Mouse (Mus musculus): ENCODE data around the gene Plekha5. TPM values are rescaled to one million over a fixed set of nuclear protein-coding genes. Genes with fewer than 3 reads are reported as not detected.

Plekha5 gene
- total and polyA plus RNA-seq, 2 experiments from 2014 or later: 15.9 to 32.0 TPM

DNA sequence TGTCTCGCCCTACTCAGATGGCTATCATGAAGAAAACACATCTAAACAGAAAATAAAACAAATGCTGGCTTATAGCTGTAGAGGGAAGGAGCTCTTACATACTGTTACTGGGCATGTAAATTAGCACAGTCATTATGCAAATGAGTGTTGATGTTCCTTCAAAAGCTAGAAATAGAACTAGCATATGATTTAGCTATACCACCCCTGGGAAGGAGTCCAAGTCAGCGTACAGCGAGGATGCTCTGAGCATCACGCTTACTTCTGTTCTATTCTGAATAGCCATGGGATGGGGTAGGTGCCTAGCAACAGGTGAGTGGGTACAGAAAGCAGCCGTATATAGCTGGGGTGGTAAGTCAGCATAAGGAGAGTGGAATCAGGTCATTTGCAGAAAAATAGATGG lies 55.1 kb downstream of the Plekha5 start:
- ATAC-seq: peak; percentile 89
- Histone ChIP-seq H3K27me3 (ENCODE audit: insufficient read depth, low read length) (no peaks in the 10 kb centered on the region), H3K4me2 (ENCODE audit: low read depth) (no peak overlapping the region), H3K36me3 (ENCODE audit: insufficient read depth) (no peaks in the 10 kb centered on the region), H3K4me3 (ENCODE audit: low read depth, low read length) (no peak overlapping the region), H3K27ac (ENCODE audit: low read depth, low read length) (no peak overlapping the region), H3K9me3 (ENCODE audit: low read length) (no peaks in the 10 kb centered on the region), H3K4me1 (ENCODE audit: insufficient read depth) (peaks cover 13% of the 10 kb centered on the region), H3K9ac (no peak overlapping the region)
- no peak for TF ChIP-seq CTCF (IDR thresholded peaks at IDR 0.05; ENCODE audit: low read depth)
- DNase-seq: peak; percentile 82
- 30% methylated on average over 5 of the region's 5 CpGs for WGBS

DNA sequence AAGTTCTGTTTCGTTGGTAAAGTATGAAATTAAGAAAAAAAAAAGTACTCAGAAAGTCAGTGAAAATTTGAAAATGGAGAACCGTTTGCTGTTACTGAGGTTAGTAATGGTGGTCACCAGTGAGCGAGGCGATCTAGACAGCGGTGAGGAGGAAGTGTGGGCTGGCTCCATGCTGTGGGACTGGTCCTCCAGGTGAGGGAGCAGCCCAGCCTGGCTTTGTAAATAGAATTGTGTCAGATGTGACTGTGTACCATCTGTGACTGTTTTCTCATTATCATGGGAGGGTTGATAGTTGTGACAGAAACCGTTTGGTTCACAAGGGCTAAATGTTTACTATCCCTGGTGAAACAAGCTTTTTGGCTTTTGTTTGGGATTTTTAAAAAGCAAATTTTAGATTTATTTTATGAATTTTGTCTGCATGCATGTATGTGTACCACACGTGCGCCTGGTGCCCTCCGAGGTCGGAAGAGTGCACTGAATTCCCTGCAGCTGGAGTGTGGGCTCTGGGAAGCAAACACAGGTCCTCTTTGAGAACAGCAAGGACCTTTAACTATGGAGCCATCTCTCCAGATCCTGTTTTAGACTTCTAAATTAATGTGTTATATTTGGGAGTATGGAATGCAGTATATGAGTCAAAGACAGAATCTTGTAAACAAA lies 56.7 kb downstream of the Plekha5 start:
- Histone ChIP-seq H3K4me2 (ENCODE audit: low read depth) (no peak overlapping the region), H3K4me1 (ENCODE audit: insufficient read depth) (peaks cover 13% of the 10 kb centered on the region), H3K36me3 (ENCODE audit: insufficient read depth) (no peaks in the 10 kb centered on the region), H3K4me3 (ENCODE audit: low read depth, low read length) (no peak overlapping the region), H3K27ac (ENCODE audit: low read depth, low read length) (no peak overlapping the region), H3K9ac (no peak overlapping the region), H3K9me3 (ENCODE audit: low read length) (no peaks in the 10 kb centered on the region), H3K27me3 (ENCODE audit: insufficient read depth, low read length) (no peaks in the 10 kb centered on the region)
- DNase-seq: no peak
- 84% methylated on average over 10 of the region's 10 CpGs for WGBS
- TF ChIP-seq CTCF (IDR thresholded peaks at IDR 0.05; ENCODE audit: low read depth): no peak
- no peak for ATAC-seq

DNA sequence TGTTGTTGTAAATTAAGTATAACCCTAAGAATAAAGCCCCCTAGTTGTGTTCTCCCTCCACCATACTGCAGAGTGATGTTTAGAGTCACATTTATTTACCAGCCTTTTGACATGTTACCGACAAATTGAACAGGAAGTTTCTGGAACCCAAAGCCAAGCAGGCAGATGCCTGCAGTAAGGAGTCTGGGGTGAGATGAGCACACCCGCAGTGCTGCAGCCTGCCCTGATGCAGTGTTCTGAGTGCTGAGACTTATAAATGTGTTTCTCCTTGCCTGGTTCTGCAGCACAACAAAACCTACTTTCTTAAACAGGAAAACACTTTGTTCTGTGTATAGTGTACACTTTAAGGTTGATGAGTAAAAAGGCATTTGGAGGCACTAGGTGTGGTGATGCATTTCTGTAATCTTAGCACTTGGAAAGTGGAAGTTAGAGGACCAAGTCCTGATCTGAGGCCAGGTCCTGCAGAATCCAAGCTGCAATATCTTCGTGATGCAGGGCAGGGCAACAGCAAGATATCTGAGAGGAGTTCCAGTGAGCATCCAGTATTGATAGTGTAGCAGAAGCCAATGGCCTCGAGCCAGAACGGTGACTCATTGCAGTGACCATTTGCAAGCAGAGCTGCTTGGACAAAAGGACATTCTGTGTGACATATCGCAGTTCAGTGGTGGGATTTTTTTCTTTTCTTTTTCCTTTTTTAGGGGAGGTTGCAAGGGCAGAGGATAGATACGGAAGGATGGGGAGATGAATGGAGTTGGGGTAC lies 58.0 kb downstream of the Plekha5 start:
- DNase-seq (no peak), ATAC-seq (no peak)
- Histone ChIP-seq H3K9ac (no peak overlapping the region), H3K27me3 (ENCODE audit: insufficient read depth, low read length) (no peaks in the 10 kb centered on the region), H3K4me2 (ENCODE audit: low read depth) (no peak overlapping the region), H3K9me3 (ENCODE audit: low read length) (no peaks in the 10 kb centered on the region), H3K27ac (ENCODE audit: low read depth, low read length) (no peak overlapping the region), H3K4me3 (ENCODE audit: low read depth, low read length) (no peak overlapping the region), H3K36me3 (ENCODE audit: insufficient read depth) (no peaks in the 10 kb centered on the region), H3K4me1 (ENCODE audit: insufficient read depth) (peaks cover 13% of the 10 kb centered on the region)
- 44% methylated on average over 7 of the region's 7 CpGs for WGBS
- TF ChIP-seq CTCF (IDR thresholded peaks at IDR 0.05; ENCODE audit: low read depth): no peak

- no peak overlapping the region for H3K27ac ChIP-seq (ENCODE audit: low read depth, low read length)
- no peak overlapping the region for H3K9ac ChIP-seq
- no peaks in the 10 kb centered on the region for H3K27me3 ChIP-seq (ENCODE audit: insufficient read depth, low read length)
- ATAC-seq (peak; percentile 13; the same call in 1 of the 2 replicates), DNase-seq (no peak)
- WGBS: 45% methylated on average over 9 of the region's 9 CpGs
- no peaks in the 10 kb centered on the region for H3K9me3 ChIP-seq (ENCODE audit: low read length)
- H3K4me3 ChIP-seq (ENCODE audit: low read depth, low read length): no peak overlapping the region
- no peak for TF ChIP-seq CTCF (IDR thresholded peaks at IDR 0.05; ENCODE audit: low read depth)
- H3K4me1 ChIP-seq (ENCODE audit: insufficient read depth): no peaks in the 10 kb centered on the region
- H3K4me2 ChIP-seq (ENCODE audit: low read depth): no peak overlapping the region
- no peaks in the 10 kb centered on the region for H3K36me3 ChIP-seq (ENCODE audit: insufficient read depth)
These were observed 60.3 kb downstream of the Plekha5 start for GRCm38 (mm10) chr6:140484170-140484569.

- DNase-seq (no peak), ATAC-seq (no peak)
- H3K9me3 ChIP-seq (ENCODE audit: low read length): no peaks in the 10 kb centered on the region
- WGBS: 83% methylated on average over 6 of the region's 6 CpGs
- H3K9ac ChIP-seq: no peak overlapping the region
- H3K4me1 ChIP-seq (ENCODE audit: insufficient read depth): no peaks in the 10 kb centered on the region
- no peak overlapping the region for H3K4me2 ChIP-seq (ENCODE audit: low read depth)
- TF ChIP-seq CTCF (IDR thresholded peaks at IDR 0.05; ENCODE audit: low read depth): no peak
- no peaks in the 10 kb centered on the region for H3K27me3 ChIP-seq (ENCODE audit: insufficient read depth, low read length)
- no peak overlapping the region for H3K27ac ChIP-seq (ENCODE audit: low read depth, low read length)
- H3K4me3 ChIP-seq (ENCODE audit: low read depth, low read length): no peak overlapping the region
- H3K36me3 ChIP-seq (ENCODE audit: insufficient read depth): no peaks in the 10 kb centered on the region
These were observed 61.8 kb downstream of the Plekha5 start for GRCm38 (mm10) chr6:140485636-140486035.

- 94% methylated on average over 5 of the region's 5 CpGs for WGBS
These were observed 62.8 kb downstream of the Plekha5 start for GRCm38 (mm10) chr6:140486685-140487084.

GRCm38 (mm10) chr6:140487489-140487888 lies 63.6 kb downstream of the Plekha5 start:
- Histone ChIP-seq H3K4me2 (ENCODE audit: low read depth) (no peak overlapping the region), H3K4me1 (ENCODE audit: insufficient read depth) (no peaks in the 10 kb centered on the region), H3K27ac (ENCODE audit: low read depth, low read length) (no peak overlapping the region), H3K27me3 (ENCODE audit: insufficient read depth, low read length) (no peaks in the 10 kb centered on the region), H3K9me3 (ENCODE audit: low read length) (no peaks in the 10 kb centered on the region), H3K36me3 (ENCODE audit: insufficient read depth) (no peaks in the 10 kb centered on the region), H3K4me3 (ENCODE audit: low read depth, low read length) (no peak overlapping the region), H3K9ac (no peak overlapping the region)
- no peak for TF ChIP-seq CTCF (IDR thresholded peaks at IDR 0.05; ENCODE audit: low read depth)
- ATAC-seq (no peak), DNase-seq (no peak)
- 67% methylated on average over 6 of the region's 6 CpGs for WGBS

More at GRCm38 (mm10) chr6:140486685-140487084, 62.8 kb downstream of the Plekha5 start:
- Histone ChIP-seq H3K27ac (ENCODE audit: low read depth, low read length) (no peak overlapping the region), H3K4me1 (ENCODE audit: insufficient read depth) (no peaks in the 10 kb centered on the region), H3K4me2 (ENCODE audit: low read depth) (no peak overlapping the region), H3K9me3 (ENCODE audit: low read length) (no peaks in the 10 kb centered on the region), H3K4me3 (ENCODE audit: low read depth, low read length) (no peak overlapping the region), H3K9ac (no peak overlapping the region), H3K27me3 (ENCODE audit: insufficient read depth, low read length) (no peaks in the 10 kb centered on the region), H3K36me3 (ENCODE audit: insufficient read depth) (no peaks in the 10 kb centered on the region)
- DNase-seq: no peak
- no peak for ATAC-seq
- TF ChIP-seq CTCF (IDR thresholded peaks at IDR 0.05; ENCODE audit: low read depth): no peak

Measured in forebrain, postnatal 0 days (tissue).